Mouse (Mus musculus): Measurements from ENCODE around the gene Agpat3. TPM values are rescaled to one million over a fixed set of nuclear protein-coding genes. Genes with fewer than 3 reads are reported as not detected.

Gene Agpat3
- 100 to 1,000 TPM; 169 to 181 TPM for total RNA-seq (2021)

GRCm38 (mm10) chr10:78351887-78352665, at the start of gene Agpat3:
Gene Agpat3, minus strand, starts transcription at chr10:78352489.
- peak; percentile 61 for DNase-seq
- intact Hi-C loops (cut with DNase I) = no loop called here

DNA sequence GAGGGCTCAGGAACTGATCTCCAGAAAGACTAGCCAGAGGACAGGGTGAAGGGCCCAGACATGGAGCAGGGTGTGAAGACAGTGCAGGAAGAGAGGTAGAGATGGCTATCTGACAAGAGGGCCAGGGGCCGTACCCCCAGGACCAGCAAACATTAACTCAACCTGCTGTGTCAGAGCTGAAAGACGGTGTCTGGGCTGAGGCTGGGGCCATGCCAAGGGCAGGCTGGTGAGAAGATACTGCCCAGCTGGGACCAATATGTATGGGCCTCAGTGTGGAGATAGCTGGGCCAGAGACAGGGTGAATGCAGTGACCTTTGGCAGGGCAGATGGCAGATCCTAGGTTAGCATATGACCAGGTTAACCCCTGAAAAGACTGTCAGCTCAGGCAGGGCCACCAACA, 48.8 kb upstream of the Agpat3 start:
- DNase-seq = no peak
- intact Hi-C loops (cut with DNase I) = no loop called here

GRCm38 (mm10) chr10:78399090-78399657, 46.9 kb upstream of the Agpat3 start:
- intact Hi-C loops (cut with DNase I) = no loop called here
- no peak for DNase-seq

GRCm38 (mm10) chr10:78396625-78396885, 44.3 kb upstream of the Agpat3 start:
- no peak for DNase-seq
- intact Hi-C loops (cut with DNase I) = no loop called here

DNA sequence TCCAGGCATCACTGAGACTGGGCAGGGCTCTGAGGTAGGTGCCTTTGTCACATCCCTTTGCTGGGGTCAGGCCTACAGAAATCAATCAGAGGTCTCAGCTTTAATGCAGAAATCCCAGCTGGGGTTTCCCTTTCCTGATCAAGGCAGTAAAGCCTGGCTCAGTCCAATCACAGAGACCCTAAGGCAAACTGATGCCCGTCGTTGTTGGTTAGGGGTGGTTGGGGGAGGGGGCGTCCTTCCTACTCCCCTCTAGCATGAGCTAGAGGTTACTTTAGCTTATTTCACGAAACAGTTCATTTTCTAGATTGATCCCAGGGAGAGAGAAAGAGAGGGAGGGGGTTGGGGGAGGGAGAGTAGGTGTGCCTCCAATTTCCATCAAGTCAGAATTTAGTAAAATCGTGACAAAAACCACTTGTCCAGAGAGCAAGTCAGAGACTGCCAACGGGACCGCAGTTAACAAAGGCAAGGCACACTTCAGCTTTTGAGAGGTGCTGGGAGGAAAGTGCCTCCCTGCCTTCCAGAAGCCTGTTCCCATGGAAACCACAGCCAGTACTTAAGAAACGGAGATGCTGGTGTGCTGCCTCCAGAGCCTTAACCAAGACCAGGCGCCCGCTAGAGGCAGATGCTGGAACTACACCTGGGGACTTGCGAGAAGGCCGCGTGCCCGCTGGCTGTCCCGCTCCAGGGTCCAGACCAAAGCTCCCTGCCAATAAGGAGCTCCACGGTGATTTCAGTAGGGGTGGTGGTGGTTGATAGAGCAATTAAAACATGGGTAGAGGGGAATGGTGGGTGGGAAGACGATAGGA, 43.7 kb upstream of the Agpat3 start:
- intact Hi-C loops (cut with DNase I) = no loop called here
- DNase-seq = peak; percentile 96

GRCm38 (mm10) chr10:78395377-78395776, 43.1 kb upstream of the Agpat3 start:
- intact Hi-C loops (cut with DNase I) = no loop called here
- no peak for DNase-seq

- intact Hi-C loops (cut with DNase I) = loop anchor here (5.0 kb wide), 1 partner anchor 115 kb away; no protein-coding TSS in a partner anchor
These were observed 39.8 kb upstream of the Agpat3 start for GRCm38 (mm10) chr10:78392072-78392471.

GRCm38 (mm10) chr10:78390982-78391470, 38.7 kb upstream of the Agpat3 start:
- intact Hi-C loops (cut with DNase I) = loop anchor here (5.0 kb wide), 1 partner anchor 114 kb away; no protein-coding TSS in a partner anchor
- DNase-seq = no peak

More at GRCm38 (mm10) chr10:78392072-78392471, 39.8 kb upstream of the Agpat3 start:
- peak; percentile 82 for DNase-seq

GRCm38 (mm10) chr10:78388216-78388980, 36.1 kb upstream of the Agpat3 start:
- intact Hi-C loops (cut with DNase I) = no loop called here

GRCm38 (mm10) chr10:78385520-78385919, 33.2 kb upstream of the Agpat3 start:
- intact Hi-C loops (cut with DNase I) = no loop called here

More at GRCm38 (mm10) chr10:78388216-78388980, 36.1 kb upstream of the Agpat3 start:
- no peak for DNase-seq

DNA sequence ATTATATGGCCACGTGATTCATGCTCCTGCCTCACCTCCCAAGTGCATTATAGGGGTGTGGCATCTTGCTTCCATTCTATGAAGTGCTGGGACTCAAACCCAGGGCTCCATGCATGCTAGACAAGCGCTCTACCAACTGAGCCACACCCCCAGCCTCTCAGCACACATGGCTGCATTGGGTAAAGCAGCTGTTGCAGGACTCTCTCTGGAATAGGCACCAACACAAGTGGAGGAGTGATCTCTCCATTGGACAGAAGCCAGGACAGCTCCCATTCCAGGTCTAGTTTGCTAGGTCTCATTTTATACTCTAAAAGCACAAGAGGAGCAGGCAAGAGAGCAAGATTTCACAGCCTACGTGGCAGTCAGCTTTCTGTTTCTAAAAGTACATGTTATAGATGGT, 31.3 kb upstream of the Agpat3 start:
- no peak for DNase-seq

More at GRCm38 (mm10) chr10:78385520-78385919, 33.2 kb upstream of the Agpat3 start:
- no peak for DNase-seq

DNA sequence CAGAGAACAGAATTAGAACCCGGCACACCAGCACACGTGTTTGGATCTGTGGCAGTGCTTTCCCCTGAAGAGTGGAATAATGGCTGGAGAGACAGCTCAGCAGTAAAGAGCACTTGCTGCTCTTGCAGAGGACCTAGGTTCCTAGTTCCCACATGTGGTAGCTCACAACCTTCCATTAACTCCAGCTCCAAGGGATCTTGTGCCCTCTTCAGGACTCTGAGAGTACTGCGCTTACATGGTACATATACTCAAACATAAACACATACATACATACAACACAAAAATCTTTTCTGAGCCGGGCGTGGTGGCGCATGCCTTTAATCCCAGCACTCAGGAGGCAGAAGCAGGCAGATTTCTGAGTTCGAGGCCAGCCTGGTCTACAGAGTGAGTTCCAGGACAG, 26.2 kb upstream of the Agpat3 start:
- DNase-seq = no peak
- intact Hi-C loops (cut with DNase I) = no loop called here

More for the DNA sequence above, 31.3 kb upstream of the Agpat3 start:
- intact Hi-C loops (cut with DNase I) = no loop called here

DNA sequence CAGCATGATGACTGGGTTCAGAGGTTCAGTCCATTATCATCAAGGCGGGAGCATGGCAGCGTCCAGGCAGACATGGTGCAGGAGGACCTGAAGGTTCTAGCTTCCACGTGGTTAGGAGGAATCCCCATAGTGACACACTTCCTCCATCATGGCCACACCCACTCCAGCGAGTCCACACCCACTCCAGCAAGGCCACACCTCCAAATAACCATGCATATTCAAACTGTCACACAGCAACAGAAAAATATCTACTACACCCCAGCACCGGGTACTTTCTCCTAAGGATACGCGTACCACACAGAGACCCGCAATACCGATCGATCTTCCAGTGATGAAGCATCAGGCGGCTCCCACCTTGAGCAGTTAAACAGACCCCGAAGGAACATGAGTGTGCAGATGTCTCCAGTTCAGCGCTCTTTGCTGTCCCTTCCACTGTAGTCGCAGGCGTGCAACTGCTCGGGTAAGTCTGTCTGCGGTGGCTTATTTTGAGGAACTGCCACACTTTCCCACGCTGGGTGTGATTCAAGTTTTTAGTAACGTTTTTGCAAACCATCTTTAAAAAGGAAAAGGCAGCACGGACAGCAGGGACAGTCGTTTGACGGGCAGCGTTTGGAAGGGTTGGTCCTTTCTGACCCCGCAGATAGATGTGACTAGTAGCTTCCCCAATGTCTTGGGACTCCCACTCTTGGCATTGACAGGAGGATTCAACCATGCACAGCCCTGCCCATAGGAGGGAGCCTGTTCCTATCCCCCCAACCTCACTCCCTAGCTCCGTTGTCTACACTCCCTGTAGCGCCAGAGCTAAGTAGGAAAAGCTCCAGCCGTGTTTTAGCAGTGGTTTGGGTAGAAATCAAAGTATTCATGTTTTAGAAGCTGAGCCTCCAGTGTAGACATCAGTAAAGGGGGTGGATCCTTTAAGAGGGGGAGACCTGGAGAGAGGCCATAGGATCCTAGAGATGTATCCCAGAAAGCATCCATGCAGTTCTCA, 20.7 kb upstream of the Agpat3 start:
- DNase-seq = no peak
- intact Hi-C loops (cut with DNase I) = no loop called here

- no peak for DNase-seq
- intact Hi-C loops (cut with DNase I) = no loop called here
These were observed 19.5 kb upstream of the Agpat3 start for GRCm38 (mm10) chr10:78371746-78372145.

GRCm38 (mm10) chr10:78367586-78367985, 15.3 kb upstream of the Agpat3 start:
- no peak for DNase-seq
- intact Hi-C loops (cut with DNase I) = no loop called here

GRCm38 (mm10) chr10:78366851-78367312, 14.6 kb upstream of the Agpat3 start:
- DNase-seq = no peak

GRCm38 (mm10) chr10:78366195-78366834, 14.0 kb upstream of the Agpat3 start:
- intact Hi-C loops (cut with DNase I) = no loop called here
- no peak for DNase-seq

More at GRCm38 (mm10) chr10:78366851-78367312, 14.6 kb upstream of the Agpat3 start:
- intact Hi-C loops (cut with DNase I) = no loop called here

GRCm38 (mm10) chr10:78365555-78365954, 13.3 kb upstream of the Agpat3 start:
- intact Hi-C loops (cut with DNase I) = no loop called here

DNA sequence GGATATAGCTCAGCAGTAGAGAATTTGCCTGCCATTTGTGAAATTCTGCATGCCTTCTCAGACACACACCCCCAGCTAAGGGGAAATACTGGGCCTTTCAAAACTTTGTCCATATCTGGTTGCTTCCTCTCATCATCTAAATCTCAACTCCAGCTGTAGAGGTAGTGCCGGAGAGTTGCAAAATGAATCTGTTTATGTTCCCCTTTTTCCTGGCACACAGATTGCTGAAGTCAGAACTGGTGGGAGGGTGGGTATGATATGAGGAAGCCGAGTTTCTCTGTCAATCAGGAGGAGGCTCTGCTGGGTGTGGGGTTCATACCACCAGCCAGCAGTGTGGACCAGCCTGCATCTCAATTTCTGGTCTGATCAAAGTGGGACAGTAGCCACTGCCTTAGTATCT, 11.8 kb upstream of the Agpat3 start:
- intact Hi-C loops (cut with DNase I) = no loop called here
- no peak for DNase-seq

More at GRCm38 (mm10) chr10:78365555-78365954, 13.3 kb upstream of the Agpat3 start:
- no peak for DNase-seq
